Mouse (Mus musculus): ENCODE data around the gene Tnfrsf17. TPM values are rescaled to one million over a fixed set of nuclear protein-coding genes. Genes with fewer than 3 reads are reported as not detected.

Tnfrsf17 gene
- polyA plus RNA-seq, 1 experiment: not detected

DNA sequence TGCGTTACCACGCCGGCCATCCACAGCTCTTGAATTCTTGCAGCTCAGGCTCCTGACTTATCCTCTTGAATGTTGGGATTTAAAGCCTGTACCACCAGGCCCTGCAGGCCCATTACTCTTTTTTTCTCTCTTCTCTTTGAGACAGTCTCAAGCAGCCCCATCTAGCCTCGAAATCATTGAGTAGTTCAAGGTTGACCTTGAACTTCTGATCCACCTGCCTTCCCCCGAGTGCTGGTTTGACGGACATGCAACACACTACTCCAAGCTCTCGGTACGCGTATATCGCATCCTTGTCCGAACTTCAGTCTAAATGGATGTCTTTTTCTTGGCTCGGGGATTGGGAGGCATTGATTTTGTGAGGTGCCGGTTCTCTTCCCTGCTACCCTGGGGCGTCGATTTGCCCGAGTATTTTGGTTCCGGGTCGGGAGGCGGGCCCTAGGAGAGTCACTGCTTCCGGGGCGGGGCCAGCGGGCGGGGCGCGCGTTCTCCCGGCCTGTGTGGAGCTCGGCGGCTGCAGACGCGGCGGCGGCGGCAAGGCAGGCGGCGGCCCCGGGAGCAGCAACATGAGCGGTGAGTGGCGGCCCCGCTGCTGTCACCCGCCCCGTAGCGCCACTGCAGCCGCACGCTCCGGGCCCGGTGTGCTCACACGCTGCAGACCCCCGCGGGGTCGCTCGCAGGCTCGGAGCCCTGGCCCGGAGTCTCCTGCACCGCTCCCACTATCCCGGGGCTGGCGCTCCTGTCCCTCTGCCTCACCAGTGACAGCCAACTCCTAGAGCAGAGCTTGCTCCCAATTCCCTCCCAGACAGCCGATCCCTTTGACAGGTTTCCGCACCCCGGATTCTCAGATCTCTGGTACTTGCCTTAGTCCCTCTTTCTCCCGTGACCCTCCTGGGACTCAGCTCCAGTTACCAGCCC is 9.1 kb downstream of the Tnfrsf17 start, which contains the start of gene Snx29:
Gene Snx29 (plus strand): TSS at position 500 of the 915 bp plus-strand sequence.
- peaks cover 2% of the 10 kb centered on the region; the same call in 1 of the 2 replicates for H3K4me1 ChIP-seq (ENCODE audit: control insufficient read depth, insufficient read depth, low read length)
- peak within 1 kb of the TSS; percentile 78 for H3K4me3 ChIP-seq (replicated peaks; ENCODE audit: control insufficient read depth, low read depth, low read length)
- peak; percentile 70; the same call in 1 of the 2 replicates for TF ChIP-seq POLR2A (IDR thresholded peaks at IDR 0.05; ENCODE audit: borderline replicate concordance, control insufficient read depth, low read depth, low read length)
- TF ChIP-seq CTCF (IDR thresholded peaks at IDR 0.05; ENCODE audit: control insufficient read depth, insufficient read depth, low read length): no peak
- H3K27ac ChIP-seq (ENCODE audit: control insufficient read depth, insufficient read depth, low read depth, low read length, poor library complexity): peak within 1 kb of the TSS; percentile 37
- 6% methylated on average over 55 of the region's 61 CpGs for WGBS

DNA sequence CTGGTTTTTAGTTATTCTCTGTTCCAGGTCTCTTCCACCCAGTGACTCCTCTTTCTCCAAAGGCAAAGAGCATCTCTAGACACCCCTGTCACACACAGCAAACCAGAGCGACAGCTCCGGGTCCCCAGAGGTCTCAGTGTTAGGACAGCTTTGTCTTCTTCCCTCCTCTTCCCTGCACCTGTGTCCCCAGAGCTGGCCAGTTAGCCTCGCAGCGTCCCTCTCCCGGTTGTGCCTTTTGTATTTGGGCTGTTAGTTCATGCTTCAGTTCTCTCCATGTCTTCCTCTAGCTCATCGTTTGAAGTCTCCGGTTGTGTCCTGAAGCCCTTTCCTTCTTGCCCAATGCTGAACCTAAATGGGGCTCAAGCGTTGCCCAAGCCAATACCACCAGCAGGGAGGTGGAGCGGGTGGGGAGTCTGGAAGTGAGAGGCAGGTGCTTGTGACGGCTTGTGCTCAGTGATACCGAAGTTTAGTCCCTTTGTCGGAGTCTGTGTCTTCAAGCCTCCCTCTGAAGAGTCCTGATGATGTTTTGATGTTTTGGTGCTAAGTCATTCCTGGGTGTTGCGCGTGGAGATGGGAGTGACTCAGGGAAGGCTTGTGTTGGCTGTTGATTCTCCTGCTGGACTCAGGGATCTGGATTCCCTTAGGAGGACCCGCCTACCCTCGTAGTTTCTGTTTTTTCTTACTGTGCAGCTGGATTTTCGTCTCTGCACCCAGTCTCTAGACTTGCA is 9.9 kb downstream of the Tnfrsf17 start:
- Histone ChIP-seq H3K27ac (ENCODE audit: control insufficient read depth, insufficient read depth, low read depth, low read length, poor library complexity) (peak overlapping the region; percentile 37), H3K4me1 (ENCODE audit: control insufficient read depth, insufficient read depth, low read length) (peaks cover 2% of the 10 kb centered on the region; the same call in 1 of the 2 replicates), H3K4me3 (replicated peaks; ENCODE audit: control insufficient read depth, low read depth, low read length) (peak overlapping the region; percentile 78)
- TF ChIP-seq CTCF (IDR thresholded peaks at IDR 0.05; ENCODE audit: control insufficient read depth, insufficient read depth, low read length): no peak
- no peak for TF ChIP-seq POLR2A (IDR thresholded peaks at IDR 0.05; ENCODE audit: borderline replicate concordance, control insufficient read depth, low read depth, low read length)
- 10% methylated on average over 17 of the region's 17 CpGs for WGBS

DNA sequence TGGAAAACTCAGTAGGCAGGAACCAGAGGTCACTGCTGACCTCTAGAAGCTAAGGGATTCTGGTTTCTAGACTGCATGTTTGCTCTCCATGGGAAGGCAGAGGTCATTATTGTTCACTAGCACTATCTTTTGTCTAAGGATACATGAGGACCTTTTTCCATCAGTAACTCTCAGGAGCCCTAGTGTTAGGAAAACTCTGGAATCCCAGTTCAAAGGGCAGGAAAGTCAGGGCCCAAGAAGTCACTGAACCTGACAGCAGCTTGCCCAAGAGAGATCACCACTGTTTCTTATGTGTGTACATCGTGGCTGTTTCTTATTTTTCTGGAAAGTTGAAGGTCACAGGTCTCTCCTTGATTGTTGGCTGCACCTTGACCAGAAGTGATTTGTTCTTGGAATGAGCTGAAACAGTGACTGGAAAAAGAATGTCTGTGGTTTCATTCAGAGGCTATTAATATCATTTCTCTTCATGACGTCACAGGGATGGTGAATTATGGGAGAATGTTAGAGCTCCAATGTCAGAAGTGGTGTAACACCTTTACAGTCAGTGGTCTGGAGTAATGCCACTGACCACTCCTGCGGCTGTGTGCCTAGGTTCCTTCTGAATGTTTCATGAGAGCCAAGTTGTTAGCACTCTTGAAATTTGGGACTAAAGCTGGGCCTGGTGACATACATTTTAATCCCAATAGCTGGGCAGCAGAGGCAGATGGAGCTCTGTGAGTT is 16.6 kb downstream of the Tnfrsf17 start:
- Histone ChIP-seq H3K27ac (ENCODE audit: control insufficient read depth, insufficient read depth, low read depth, low read length, poor library complexity) (no peak overlapping the region), H3K4me1 (ENCODE audit: control insufficient read depth, insufficient read depth, low read length) (no peaks in the 10 kb centered on the region; the same call in 1 of the 2 replicates), H3K4me3 (replicated peaks; ENCODE audit: control insufficient read depth, low read depth, low read length) (no peak overlapping the region)
- TF ChIP-seq CTCF (IDR thresholded peaks at IDR 0.05; ENCODE audit: control insufficient read depth, insufficient read depth, low read length): no peak
- no peak for TF ChIP-seq POLR2A (IDR thresholded peaks at IDR 0.05; ENCODE audit: borderline replicate concordance, control insufficient read depth, low read depth, low read length)
- WGBS: 52% methylated on average over 3 of the region's 3 CpGs

DNA sequence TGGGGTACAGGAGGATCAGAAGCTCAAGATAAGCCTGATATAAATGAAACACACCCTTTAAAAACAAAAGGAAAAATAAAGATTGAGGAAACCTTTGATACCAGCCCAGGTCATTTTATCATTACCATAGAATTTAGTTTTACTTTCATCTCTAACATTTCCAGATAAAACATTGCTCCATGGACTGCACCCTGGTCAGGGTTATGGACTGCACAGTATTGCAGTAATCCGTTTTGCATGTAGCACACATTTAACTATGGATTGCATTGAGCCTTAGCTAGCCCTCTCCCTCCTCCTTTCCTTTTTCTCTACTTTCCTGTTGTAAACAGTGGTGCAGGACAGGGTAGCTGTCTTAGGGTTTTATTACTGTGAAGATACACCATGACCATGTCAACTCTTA is 17.4 kb downstream of the Tnfrsf17 start:
- TF ChIP-seq CTCF (IDR thresholded peaks at IDR 0.05; ENCODE audit: control insufficient read depth, insufficient read depth, low read length) (no peak), POLR2A (IDR thresholded peaks at IDR 0.05; ENCODE audit: borderline replicate concordance, control insufficient read depth, low read depth, low read length) (no peak)
- Histone ChIP-seq H3K4me1 (ENCODE audit: control insufficient read depth, insufficient read depth, low read length) (no peaks in the 10 kb centered on the region; the same call in 1 of the 2 replicates), H3K4me3 (replicated peaks; ENCODE audit: control insufficient read depth, low read depth, low read length) (no peak overlapping the region), H3K27ac (ENCODE audit: control insufficient read depth, insufficient read depth, low read depth, low read length, poor library complexity) (no peak overlapping the region)
- WGBS: 85% methylated on average over 1 of the region's 1 CpGs

DNA sequence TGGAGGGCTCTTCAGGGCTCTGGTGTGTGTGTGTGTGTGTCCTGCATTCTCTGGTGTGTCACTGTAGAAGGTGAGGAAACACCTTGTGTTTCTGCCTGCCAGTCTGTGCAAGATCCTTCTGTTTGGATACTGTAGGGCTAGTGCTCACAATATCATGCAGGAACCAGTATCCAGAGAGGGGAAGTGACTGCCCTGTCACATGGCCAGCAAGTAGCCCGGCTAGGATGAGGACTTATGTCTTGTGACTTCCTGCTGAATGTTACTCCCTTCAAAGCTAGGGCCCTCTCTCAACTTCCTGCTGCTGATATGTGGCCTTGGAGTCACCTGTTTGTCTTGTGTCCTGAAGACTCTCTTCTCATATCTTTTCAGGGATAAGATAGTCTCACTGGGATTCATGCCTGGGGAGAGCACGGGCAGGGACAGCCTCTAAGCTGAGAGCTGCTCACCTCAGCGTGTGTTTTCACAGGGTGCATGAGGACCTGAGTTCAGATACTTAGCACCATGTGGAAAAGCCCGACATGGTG is 29.7 kb downstream of the Tnfrsf17 start:
- Histone ChIP-seq H3K4me1 (ENCODE audit: control insufficient read depth, insufficient read depth, low read length) (peaks cover 1% of the 10 kb centered on the region; the same call in 1 of the 2 replicates), H3K27ac (ENCODE audit: control insufficient read depth, insufficient read depth, low read depth, low read length, poor library complexity) (no peak overlapping the region), H3K4me3 (replicated peaks; ENCODE audit: control insufficient read depth, low read depth, low read length) (no peak overlapping the region)
- WGBS: 52% methylated on average over 4 of the region's 4 CpGs
- TF ChIP-seq POLR2A (IDR thresholded peaks at IDR 0.05; ENCODE audit: borderline replicate concordance, control insufficient read depth, low read depth, low read length) (no peak), CTCF (IDR thresholded peaks at IDR 0.05; ENCODE audit: control insufficient read depth, insufficient read depth, low read length) (no peak)

DNA sequence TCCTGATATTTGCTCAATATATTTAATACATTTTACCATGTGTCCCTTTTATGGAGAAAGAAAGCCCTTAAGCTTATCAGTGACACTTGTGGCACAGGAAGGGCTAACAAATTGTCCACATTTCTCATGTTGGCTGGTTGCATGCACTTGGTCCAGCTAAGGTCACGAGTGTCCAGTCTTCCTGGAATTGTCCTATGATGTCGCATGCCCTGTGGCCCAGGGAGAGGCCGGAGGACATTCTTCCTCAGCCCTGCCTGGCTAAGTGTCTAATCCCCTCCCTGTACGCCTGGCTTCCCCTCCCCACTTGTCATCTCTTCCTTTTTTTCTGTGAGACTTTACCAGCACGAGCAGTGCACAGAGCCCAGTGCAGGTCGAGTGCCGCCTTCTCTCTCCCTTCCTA is 38.3 kb downstream of the Tnfrsf17 start:
- H3K4me3 ChIP-seq (replicated peaks; ENCODE audit: control insufficient read depth, low read depth, low read length): no peak overlapping the region
- WGBS: 63% methylated on average over 7 of the region's 7 CpGs
- TF ChIP-seq CTCF (IDR thresholded peaks at IDR 0.05; ENCODE audit: control insufficient read depth, insufficient read depth, low read length) (no peak), POLR2A (IDR thresholded peaks at IDR 0.05; ENCODE audit: borderline replicate concordance, control insufficient read depth, low read depth, low read length) (no peak)
- no peak overlapping the region for H3K27ac ChIP-seq (ENCODE audit: control insufficient read depth, insufficient read depth, low read depth, low read length, poor library complexity)
- no peaks in the 10 kb centered on the region for H3K4me1 ChIP-seq (ENCODE audit: control insufficient read depth, insufficient read depth, low read length)

DNA sequence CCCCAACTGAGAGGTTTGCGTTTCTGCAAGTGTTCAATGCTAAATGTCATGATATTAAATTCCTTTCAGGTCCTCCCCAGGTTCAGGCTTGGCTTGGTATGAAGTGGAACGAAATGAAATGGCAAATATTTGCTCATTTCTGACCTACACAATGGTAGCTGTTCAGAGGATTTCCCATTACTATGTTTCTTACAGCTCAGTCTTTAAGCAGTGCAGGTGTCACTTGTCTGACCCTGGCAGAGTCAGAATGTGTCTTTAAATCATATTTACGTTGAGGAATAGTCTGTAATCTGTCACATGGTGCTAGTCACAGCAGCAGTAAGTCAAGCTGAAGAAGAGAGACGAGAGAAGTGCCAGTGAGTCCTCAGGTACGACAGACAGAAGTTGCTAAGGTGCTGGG is 45.6 kb downstream of the Tnfrsf17 start:
- no peak for TF ChIP-seq POLR2A (IDR thresholded peaks at IDR 0.05; ENCODE audit: borderline replicate concordance, control insufficient read depth, low read depth, low read length)
- no peak for TF ChIP-seq CTCF (IDR thresholded peaks at IDR 0.05; ENCODE audit: control insufficient read depth, insufficient read depth, low read length)
- Histone ChIP-seq H3K27ac (ENCODE audit: control insufficient read depth, insufficient read depth, low read depth, low read length, poor library complexity) (no peak overlapping the region), H3K4me1 (ENCODE audit: control insufficient read depth, insufficient read depth, low read length) (no peaks in the 10 kb centered on the region), H3K4me3 (replicated peaks; ENCODE audit: control insufficient read depth, low read depth, low read length) (no peak overlapping the region)
- WGBS: 76% methylated on average over 5 of the region's 5 CpGs

Data from bone marrow, adult 2 months (tissue).